Mouse (Mus musculus) layer of hippocampus, adult 11-12 months (tissue): ENCODE measurements around the gene Cd300a.
A peak's percentile ranks its signal among the peaks of the same experiment; 100 is the strongest.

ENCODE experiments used
- DNase-seq: peaks from one replicate; pipeline ENCODE4 v3.0.0; 2022; ENCODE audit warnings: low spot score

Gene Cd300a

GRCm38 (mm10) chr11:114866486-114867360 is 23.1 kb upstream of the Cd300a start:
- DNase-seq = no peak

GRCm38 (mm10) chr11:114867361-114868235 is 22.2 kb upstream of the Cd300a start:
- no peak for DNase-seq

- DNase-seq = no peak
Measured at GRCm38 (mm10) chr11:114868280-114868679, 21.6 kb upstream of the Cd300a start.

- no peak for DNase-seq
Measured at GRCm38 (mm10) chr11:114869787-114870186, 20.1 kb upstream of the Cd300a start.

- DNase-seq = no peak
Measured at GRCm38 (mm10) chr11:114871540-114871939, 18.3 kb upstream of the Cd300a start.

- no peak for DNase-seq
Measured at GRCm38 (mm10) chr11:114873022-114873817, 16.6 kb upstream of the Cd300a start.

GRCm38 (mm10) chr11:114874226-114875145 is 15.4 kb upstream of the Cd300a start:
- no peak for DNase-seq

- no peak for DNase-seq
Measured at GRCm38 (mm10) chr11:114875301-114875801, 14.5 kb upstream of the Cd300a start.

- DNase-seq = no peak
Measured at GRCm38 (mm10) chr11:114876176-114876575, 13.7 kb upstream of the Cd300a start.

GRCm38 (mm10) chr11:114876621-114877020 is 13.2 kb upstream of the Cd300a start:
- no peak for DNase-seq

- DNase-seq = peak; percentile 67
Measured at GRCm38 (mm10) chr11:114877145-114877544, 12.7 kb upstream of the Cd300a start.

GRCm38 (mm10) chr11:114879666-114880065 is 10.2 kb upstream of the Cd300a start:
- peak; percentile 52 for DNase-seq

GRCm38 (mm10) chr11:114880185-114880584 is 9.7 kb upstream of the Cd300a start:
- DNase-seq = no peak

GRCm38 (mm10) chr11:114880589-114880988 is 9.3 kb upstream of the Cd300a start:
- DNase-seq = peak; percentile 62

- no peak for DNase-seq
Measured at GRCm38 (mm10) chr11:114883251-114883789, 6.5 kb upstream of the Cd300a start.

- DNase-seq = no peak
Measured at GRCm38 (mm10) chr11:114884380-114885100, 5.3 kb upstream of the Cd300a start.

- no peak for DNase-seq
Measured at GRCm38 (mm10) chr11:114890542-114890941, 701 bp downstream of the Cd300a start.

- no peak for DNase-seq
Measured at GRCm38 (mm10) chr11:114896085-114896484, 6.2 kb downstream of the Cd300a start.

- no peak for DNase-seq
Measured at GRCm38 (mm10) chr11:114898026-114898425, 8.2 kb downstream of the Cd300a start.

GRCm38 (mm10) chr11:114903224-114903623 is 13.4 kb downstream of the Cd300a start:
- no peak for DNase-seq
